Mouse (Mus musculus): Measurements from ENCODE around the gene U2af2. TPM values are rescaled to one million over a fixed set of nuclear protein-coding genes. Genes with fewer than 3 reads are reported as not detected.

Gene U2af2
- polyA plus RNA-seq, 1 experiment from 2014 or later, result 180 TPM

- no peak overlapping the region for H3K4me3 ChIP-seq
- no peaks in the 10 kb centered on the region for H3K27me3 ChIP-seq (ENCODE audit: low read depth, poor library complexity, severe bottlenecking)
- 95% methylated on average over 18 of the region's 18 CpGs for WGBS
- H3K4me1 ChIP-seq, result peaks cover 20% of the 10 kb centered on the region
- H3K9me3 ChIP-seq (replicated peaks), result no peaks in the 10 kb centered on the region; the same call in 1 of the 2 replicates
- no peak for DNase-seq (ENCODE audit: low spot score)
- H3K36me3 ChIP-seq, result peaks cover 72% of the 10 kb centered on the region
- H3K27ac ChIP-seq (replicated peaks), result no peak overlapping the region
Measured at GRCm38 (mm10) chr7:5083325-5084105, 21.6 kb downstream of the U2af2 start.

- no peak for DNase-seq (ENCODE audit: low spot score)
- Histone ChIP-seq H3K27me3 (ENCODE audit: low read depth, poor library complexity, severe bottlenecking) (no peaks in the 10 kb centered on the region), H3K9me3 (replicated peaks) (no peaks in the 10 kb centered on the region; the same call in 1 of the 2 replicates), H3K4me3 (no peak overlapping the region), H3K4me1 (peaks cover 17% of the 10 kb centered on the region), H3K27ac (replicated peaks) (no peak overlapping the region), H3K36me3 (peaks cover 80% of the 10 kb centered on the region)
- 100% methylated on average over 1 of the region's 1 CpGs for WGBS
Measured at GRCm38 (mm10) chr7:5085512-5085911, 23.6 kb downstream of the U2af2 start.

- WGBS, result 94% methylated on average over 5 of the region's 5 CpGs
- H3K36me3 ChIP-seq, result peaks cover 92% of the 10 kb centered on the region
- H3K27me3 ChIP-seq (ENCODE audit: low read depth, poor library complexity, severe bottlenecking), result no peaks in the 10 kb centered on the region
Measured at GRCm38 (mm10) chr7:5086921-5087440, 25.0 kb downstream of the U2af2 start.

GRCm38 (mm10) chr7:5087886-5088285 lies 25.9 kb downstream of the U2af2 start:
- H3K4me1 ChIP-seq, result no peaks in the 10 kb centered on the region
- H3K4me3 ChIP-seq, result no peak overlapping the region
- H3K9me3 ChIP-seq (replicated peaks), result no peaks in the 10 kb centered on the region; the same call in 1 of the 2 replicates
- DNase-seq (ENCODE audit: low spot score), result no peak
- WGBS, result 92% methylated on average over 4 of the region's 4 CpGs
- peaks cover 98% of the 10 kb centered on the region for H3K36me3 ChIP-seq
- no peaks in the 10 kb centered on the region for H3K27me3 ChIP-seq (ENCODE audit: low read depth, poor library complexity, severe bottlenecking)
- H3K27ac ChIP-seq (replicated peaks), result no peak overlapping the region

More at GRCm38 (mm10) chr7:5086921-5087440, 25.0 kb downstream of the U2af2 start:
- H3K4me3 ChIP-seq, result no peak overlapping the region
- no peaks in the 10 kb centered on the region; the same call in 1 of the 2 replicates for H3K9me3 ChIP-seq (replicated peaks)
- peaks cover 3% of the 10 kb centered on the region; the same call in 1 of the 2 replicates for H3K4me1 ChIP-seq
- H3K27ac ChIP-seq (replicated peaks), result no peak overlapping the region
- no peak for DNase-seq (ENCODE audit: low spot score)

GRCm38 (mm10) chr7:5089853-5090252 lies 27.9 kb downstream of the U2af2 start:
- no peak for DNase-seq (ENCODE audit: low spot score)
- Histone ChIP-seq H3K9me3 (replicated peaks) (no peaks in the 10 kb centered on the region; the same call in 1 of the 2 replicates), H3K4me3 (no peak overlapping the region), H3K27ac (replicated peaks) (no peak overlapping the region), H3K27me3 (ENCODE audit: low read depth, poor library complexity, severe bottlenecking) (no peaks in the 10 kb centered on the region), H3K36me3 (peaks cover 98% of the 10 kb centered on the region), H3K4me1 (no peaks in the 10 kb centered on the region)
- WGBS, result 96% methylated on average over 15 of the region's 15 CpGs

GRCm38 (mm10) chr7:5091008-5091728 lies 29.2 kb downstream of the U2af2 start:
- no peak overlapping the region for H3K27ac ChIP-seq (replicated peaks)
- H3K4me3 ChIP-seq, result no peak overlapping the region
- no peaks in the 10 kb centered on the region for H3K27me3 ChIP-seq (ENCODE audit: low read depth, poor library complexity, severe bottlenecking)
- no peaks in the 10 kb centered on the region for H3K4me1 ChIP-seq
- peaks cover 98% of the 10 kb centered on the region for H3K36me3 ChIP-seq
- no peak for DNase-seq (ENCODE audit: low spot score)
- no peaks in the 10 kb centered on the region; the same call in 1 of the 2 replicates for H3K9me3 ChIP-seq (replicated peaks)
- 94% methylated on average over 15 of the region's 15 CpGs for WGBS

GRCm38 (mm10) chr7:5092381-5092780 lies 30.4 kb downstream of the U2af2 start:
- Histone ChIP-seq H3K27me3 (ENCODE audit: low read depth, poor library complexity, severe bottlenecking) (no peaks in the 10 kb centered on the region), H3K9me3 (replicated peaks) (no peaks in the 10 kb centered on the region), H3K36me3 (peaks cover 99% of the 10 kb centered on the region), H3K4me3 (no peak overlapping the region), H3K27ac (replicated peaks) (no peak overlapping the region), H3K4me1 (no peaks in the 10 kb centered on the region)
- WGBS, result 92% methylated on average over 6 of the region's 6 CpGs
- DNase-seq (ENCODE audit: low spot score), result no peak

- Histone ChIP-seq H3K36me3 (peaks cover 99% of the 10 kb centered on the region), H3K27ac (replicated peaks) (no peak overlapping the region), H3K9me3 (replicated peaks) (no peaks in the 10 kb centered on the region), H3K4me1 (no peaks in the 10 kb centered on the region), H3K27me3 (ENCODE audit: low read depth, poor library complexity, severe bottlenecking) (no peaks in the 10 kb centered on the region), H3K4me3 (no peak overlapping the region)
- no peak for DNase-seq (ENCODE audit: low spot score)
- WGBS, result 88% methylated on average over 21 of the region's 21 CpGs
Measured at GRCm38 (mm10) chr7:5092831-5093510, 31.0 kb downstream of the U2af2 start.

- WGBS, result 92% methylated on average over 5 of the region's 5 CpGs
Measured at GRCm38 (mm10) chr7:5098769-5099168, 36.8 kb downstream of the U2af2 start.

GRCm38 (mm10) chr7:5099796-5100195 lies 37.9 kb downstream of the U2af2 start:
- Histone ChIP-seq H3K36me3 (peaks cover 50% of the 10 kb centered on the region), H3K27me3 (ENCODE audit: low read depth, poor library complexity, severe bottlenecking) (no peaks in the 10 kb centered on the region), H3K4me1 (no peaks in the 10 kb centered on the region), H3K27ac (replicated peaks) (no peak overlapping the region), H3K4me3 (no peak overlapping the region), H3K9me3 (replicated peaks) (no peaks in the 10 kb centered on the region)
- 92% methylated on average over 3 of the region's 3 CpGs for WGBS
- no peak for DNase-seq (ENCODE audit: low spot score)

More at GRCm38 (mm10) chr7:5098769-5099168, 36.8 kb downstream of the U2af2 start:
- Histone ChIP-seq H3K27me3 (ENCODE audit: low read depth, poor library complexity, severe bottlenecking) (no peaks in the 10 kb centered on the region), H3K4me1 (no peaks in the 10 kb centered on the region), H3K36me3 (peaks cover 60% of the 10 kb centered on the region), H3K4me3 (no peak overlapping the region), H3K27ac (replicated peaks) (no peak overlapping the region), H3K9me3 (replicated peaks) (no peaks in the 10 kb centered on the region)
- no peak for DNase-seq (ENCODE audit: low spot score)

GRCm38 (mm10) chr7:5101066-5101663 lies 39.2 kb downstream of the U2af2 start:
- Histone ChIP-seq H3K27me3 (ENCODE audit: low read depth, poor library complexity, severe bottlenecking) (no peaks in the 10 kb centered on the region), H3K27ac (replicated peaks) (no peak overlapping the region), H3K36me3 (peaks cover 37% of the 10 kb centered on the region), H3K4me3 (no peak overlapping the region), H3K9me3 (replicated peaks) (no peaks in the 10 kb centered on the region), H3K4me1 (no peaks in the 10 kb centered on the region)
- 93% methylated on average over 10 of the region's 10 CpGs for WGBS
- DNase-seq (ENCODE audit: low spot score), result no peak

GRCm38 (mm10) chr7:5102564-5102963 lies 40.6 kb downstream of the U2af2 start:
- WGBS, result 90% methylated on average over 2 of the region's 2 CpGs
- Histone ChIP-seq H3K4me1 (no peaks in the 10 kb centered on the region), H3K36me3 (peaks cover 23% of the 10 kb centered on the region), H3K4me3 (no peak overlapping the region), H3K9me3 (replicated peaks) (no peaks in the 10 kb centered on the region), H3K27me3 (ENCODE audit: low read depth, poor library complexity, severe bottlenecking) (no peaks in the 10 kb centered on the region), H3K27ac (replicated peaks) (no peak overlapping the region)
- DNase-seq (ENCODE audit: low spot score), result no peak
